Mouse (Mus musculus) stomach, embryonic 15.5 days (tissue): ENCODE results near the gene Brd2. TPM values are rescaled to one million over a fixed set of nuclear protein-coding genes. Genes with fewer than 3 reads are reported as not detected.

Source experiments
- ATAC-seq: fragments of 200-750 bp; cut with Nextera tagmentation; 2 replicates; pipeline ENCODE4 v1.8.0; 2017; ENCODE audit warnings: low read depth, moderate number of reproducible peaks, moderate TSS enrichment; ENCODE audit not compliant: insufficient read depth, low FRiP score
- H3K27ac ChIP-seq: fragments of 300-500 bp; sonication (generic); 2 replicates; pipeline ENCODE4 v1.5.1; 2015; ENCODE audit warnings: mild to moderate bottlenecking, inconsistent platforms
- H3K27me3 ChIP-seq: fragments of 300-500 bp; sonication (generic); replicated peaks from 2 replicates; pipeline ENCODE4 v1.6.1; 2015; ENCODE audit warnings: inconsistent platforms
- H3K36me3 ChIP-seq: fragments of 300-500 bp; sonication (generic); 2 replicates; pipeline ENCODE4 v1.6.1; 2015; ENCODE audit warnings: inconsistent platforms
- H3K4me1 ChIP-seq: fragments of 300-500 bp; sonication (generic); 2 replicates; pipeline ENCODE4 v1.6.1; 2015; ENCODE audit warnings: inconsistent platforms
- H3K4me2 ChIP-seq: fragments of 300-500 bp; sonication (generic); 2 replicates; pipeline ENCODE4 v1.6.1; 2015; ENCODE audit warnings: mild to moderate bottlenecking, inconsistent platforms
- H3K4me3 ChIP-seq: fragments of 300-500 bp; sonication (generic); replicated peaks from 2 replicates; pipeline ENCODE4 v1.5.1; 2015; ENCODE audit warnings: inconsistent platforms
- H3K9ac ChIP-seq: fragments of 300-500 bp; sonication (generic); 2 replicates; pipeline ENCODE4 v1.6.1; 2015; ENCODE audit warnings: inconsistent platforms
- H3K9me3 ChIP-seq: fragments of 300-500 bp; sonication (generic); 2 replicates; pipeline ENCODE4 v1.6.1; 2016; ENCODE audit warnings: inconsistent platforms
- WGBS: fragments of 180-500 bp; shearing (Covaris S2); methylation state at CpG from one replicate; pipeline ENCODE4 v1.1.7; 2015; 5-methylcytosine and 5-hydroxymethylcytosine counted together
- polyA plus RNA-seq: library from polyadenylated mRNA; unstranded; fragments of >200 nt; fragmentation: Nextera tagmentation; extraction: Ambion mirVana; gene quantifications from 2 replicates; pipeline ENCODE4 v1.2.1, GENCODE M21; 2015

Gene Brd2
- polyA plus RNA-seq, 1 experiment from 2014 or later, result 107 TPM

DNA sequence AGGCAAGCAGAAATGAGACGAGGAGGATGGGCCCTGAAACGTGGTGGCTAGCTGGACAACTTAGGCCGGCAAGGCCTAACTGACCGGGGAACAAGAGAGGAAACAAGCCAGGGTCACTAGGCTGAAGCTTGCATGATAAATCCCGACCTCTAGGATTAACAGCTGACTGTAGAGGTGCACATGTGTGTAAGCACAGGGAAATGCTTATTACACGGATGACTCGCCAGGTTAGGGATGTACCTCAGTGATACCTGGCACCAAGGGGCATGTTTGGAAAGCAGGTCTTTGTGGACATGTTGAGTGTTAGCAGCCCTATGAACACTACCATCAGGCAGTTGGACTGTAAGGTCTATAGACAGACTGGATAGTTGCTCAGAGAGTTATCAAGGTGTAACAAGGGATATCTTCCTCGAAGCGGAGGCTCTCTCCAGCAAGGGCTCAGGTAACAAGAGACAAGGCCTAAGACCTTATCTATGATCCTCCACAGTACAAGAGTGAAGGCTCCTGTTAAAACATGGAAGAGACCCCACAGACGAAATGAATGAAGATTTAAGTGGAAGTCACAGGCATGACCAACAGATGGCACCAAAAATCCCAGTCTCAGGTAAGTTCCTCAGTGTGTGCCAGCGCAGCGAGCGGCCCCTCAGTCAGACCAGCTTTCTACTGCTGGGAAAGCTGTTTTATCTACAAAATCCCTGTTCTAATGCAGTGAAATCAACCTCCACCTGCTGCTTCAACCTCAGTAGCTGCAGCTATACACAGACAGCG is 13.2 kb downstream of the Brd2 start:
- no peak overlapping the region for H3K4me3 ChIP-seq
- no peaks in the 10 kb centered on the region for H3K27me3 ChIP-seq
- no peaks in the 10 kb centered on the region for H3K9me3 ChIP-seq
- H3K27ac ChIP-seq, result no peak overlapping the region
- ATAC-seq, result no peak
- no peak overlapping the region for H3K9ac ChIP-seq
- WGBS, result 77% methylated on average over 14 of the region's 14 CpGs
- H3K4me1 ChIP-seq, result 0 out of 2 replicates have a peak, but pooled peaks cover 3% of the 10 kb centered on the region
- H3K36me3 ChIP-seq, result peaks cover 43% of the 10 kb centered on the region
- H3K4me2 ChIP-seq, result no peak overlapping the region

DNA sequence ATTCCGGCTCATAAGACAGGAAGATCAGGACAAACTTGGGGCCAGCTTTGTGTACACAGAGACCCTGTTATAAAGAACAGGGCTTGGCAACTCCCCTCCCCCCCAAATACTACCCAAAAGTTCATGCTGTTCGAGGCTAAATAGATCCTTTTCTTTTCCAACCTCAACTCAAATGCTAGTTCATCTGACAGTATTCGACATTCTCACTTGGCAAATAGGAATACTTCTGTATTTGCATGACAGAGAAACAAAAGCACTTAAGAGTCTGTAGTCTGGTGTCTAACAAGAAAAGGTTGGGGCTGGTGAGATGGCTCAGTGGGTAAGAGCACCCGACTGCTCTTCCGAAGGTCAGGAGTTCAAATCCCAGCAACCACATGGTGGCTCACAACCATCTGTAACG is 14.0 kb downstream of the Brd2 start:
- 80% methylated on average over 5 of the region's 6 CpGs for WGBS
- Histone ChIP-seq H3K4me2 (no peak overlapping the region), H3K9ac (no peak overlapping the region), H3K9me3 (no peaks in the 10 kb centered on the region), H3K36me3 (peaks cover 36% of the 10 kb centered on the region), H3K4me1 (0 out of 2 replicates have a peak, but pooled peaks cover 3% of the 10 kb centered on the region), H3K27ac (no peak overlapping the region), H3K4me3 (no peak overlapping the region), H3K27me3 (no peaks in the 10 kb centered on the region)
- ATAC-seq, result no peak

DNA sequence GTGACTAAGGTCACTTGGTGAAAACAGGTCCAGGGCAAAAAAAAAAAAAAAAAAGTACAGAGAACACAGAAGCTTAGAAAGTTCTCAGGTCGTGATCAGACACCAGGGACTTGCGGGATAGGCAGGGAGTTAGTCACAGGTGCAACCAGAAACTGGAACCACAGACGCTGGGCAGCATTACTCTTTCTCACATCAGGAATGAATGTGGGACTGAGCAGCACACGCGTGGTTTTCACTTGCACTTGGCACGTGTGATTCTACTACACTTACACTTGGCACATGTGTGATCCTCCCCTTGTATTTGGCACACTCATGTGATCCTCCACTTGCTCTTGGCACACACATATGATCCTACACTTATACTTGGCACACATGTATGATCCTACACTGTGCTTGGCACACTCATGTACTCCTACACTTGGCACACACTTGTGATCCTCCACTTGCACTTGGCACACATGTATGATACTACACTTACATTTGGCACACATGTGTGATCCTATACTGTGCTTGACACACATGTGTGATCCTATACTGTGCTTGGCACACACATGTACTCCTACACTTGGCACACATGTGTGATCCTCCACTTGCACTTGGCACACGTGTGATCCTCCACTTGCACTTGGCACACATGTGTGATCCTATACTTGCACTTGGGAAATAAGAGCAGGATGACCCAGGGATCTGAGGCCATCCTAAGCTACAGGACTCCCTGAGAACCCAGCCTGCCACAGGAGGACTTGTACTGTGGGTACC is 15.1 kb downstream of the Brd2 start:
- 83% methylated on average over 7 of the region's 7 CpGs for whole genome bisulfite sequencing
- H3K27ac ChIP-seq, result no peak overlapping the region
- H3K36me3 ChIP-seq, result peaks cover 24% of the 10 kb centered on the region
- ATAC-seq, result no peak
- H3K4me3 ChIP-seq, result no peak overlapping the region
- no peak overlapping the region for H3K9ac ChIP-seq
- no peaks in the 10 kb centered on the region for H3K27me3 ChIP-seq
- H3K4me1 ChIP-seq, result 0 out of 2 replicates have a peak, but pooled peaks cover 3% of the 10 kb centered on the region
- H3K9me3 ChIP-seq, result no peaks in the 10 kb centered on the region
- no peak overlapping the region for H3K4me2 ChIP-seq

DNA sequence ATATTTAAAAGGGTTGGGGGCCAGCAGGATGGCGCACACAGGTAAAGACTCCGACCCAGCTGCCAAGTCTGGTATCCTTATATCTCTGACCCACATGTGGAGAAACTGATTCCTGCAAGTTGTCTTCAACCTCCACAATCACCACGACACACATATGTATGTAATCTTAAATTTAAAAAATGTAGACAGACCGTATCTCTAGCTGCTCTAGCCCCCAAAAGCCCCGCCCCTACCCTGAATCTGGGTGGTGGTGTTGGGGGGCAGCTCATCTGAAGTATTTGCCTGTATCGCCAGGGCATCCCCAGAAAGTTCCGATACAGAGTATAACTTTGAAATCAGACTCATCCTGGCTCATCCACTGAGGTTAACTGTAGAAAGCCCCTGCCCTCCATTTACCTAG is 15.9 kb downstream of the Brd2 start:
- 0 out of 2 replicates have a peak, but pooled peaks cover 3% of the 10 kb centered on the region for H3K4me1 ChIP-seq
- ATAC-seq, result no peak
- no peak overlapping the region for H3K9ac ChIP-seq
- H3K27ac ChIP-seq, result no peak overlapping the region
- no peak overlapping the region for H3K4me3 ChIP-seq
- H3K36me3 ChIP-seq, result peaks cover 16% of the 10 kb centered on the region
- WGBS, result 83% methylated on average over 7 of the region's 7 CpGs
- no peaks in the 10 kb centered on the region for H3K27me3 ChIP-seq
- H3K4me2 ChIP-seq, result no peak overlapping the region
- no peaks in the 10 kb centered on the region for H3K9me3 ChIP-seq

DNA sequence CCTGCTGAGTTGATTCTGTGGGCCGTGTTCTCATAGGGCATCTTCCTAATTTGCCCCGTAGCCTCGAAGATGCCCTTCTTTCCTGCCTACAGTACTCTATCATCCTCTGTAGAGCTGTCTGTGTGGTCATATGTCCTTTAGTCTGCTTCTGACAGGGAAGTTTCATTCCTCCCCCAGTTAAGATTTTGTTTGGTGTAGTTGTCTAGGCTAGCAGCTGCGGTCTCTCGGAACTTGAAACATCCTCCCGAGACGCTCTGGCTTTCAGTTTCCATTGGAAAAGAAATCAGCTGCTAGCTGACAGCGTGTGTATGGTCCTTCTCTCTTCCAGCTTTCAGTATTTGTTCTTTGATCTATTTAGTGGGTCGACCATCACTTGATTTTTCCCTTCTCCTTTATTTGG is 17.6 kb downstream of the Brd2 start:
- H3K27me3 ChIP-seq, result no peaks in the 10 kb centered on the region
- H3K4me2 ChIP-seq, result no peak overlapping the region
- no peak overlapping the region for H3K4me3 ChIP-seq
- H3K9ac ChIP-seq, result no peak overlapping the region
- 64% methylated on average over 9 of the region's 9 CpGs for WGBS
- H3K36me3 ChIP-seq, result peaks cover 3% of the 10 kb centered on the region; the same call in 1 of the 2 replicates
- H3K9me3 ChIP-seq, result no peaks in the 10 kb centered on the region
- ATAC-seq, result no peak
- no peak overlapping the region for H3K27ac ChIP-seq
- no peaks in the 10 kb centered on the region for H3K4me1 ChIP-seq

DNA sequence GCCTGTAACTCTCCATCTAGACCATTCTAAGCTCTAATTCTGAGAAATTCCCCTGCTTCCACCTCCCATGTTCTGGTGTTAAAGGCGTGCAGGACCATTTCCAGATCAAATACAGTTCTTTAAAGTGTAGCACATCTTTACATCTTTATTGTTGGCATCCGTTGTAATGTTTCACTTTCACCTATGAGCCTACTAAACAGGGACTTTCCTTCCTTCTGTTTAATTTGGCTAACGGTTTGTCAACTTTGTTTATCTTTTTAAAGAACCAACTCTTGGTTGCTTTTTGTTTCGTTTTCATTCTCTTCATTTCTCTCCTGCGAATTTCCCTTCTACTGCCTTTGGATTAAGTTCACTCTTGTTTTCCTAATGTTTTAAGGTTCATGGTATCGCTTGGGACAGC is 19.6 kb downstream of the Brd2 start:
- Histone ChIP-seq H3K36me3 (no peaks in the 10 kb centered on the region), H3K9ac (no peak overlapping the region), H3K4me2 (no peak overlapping the region), H3K9me3 (no peaks in the 10 kb centered on the region), H3K27me3 (no peaks in the 10 kb centered on the region), H3K4me1 (no peaks in the 10 kb centered on the region), H3K4me3 (no peak overlapping the region), H3K27ac (no peak overlapping the region)
- no peak for ATAC-seq
- 62% methylated on average over 6 of the region's 6 CpGs for WGBS

DNA sequence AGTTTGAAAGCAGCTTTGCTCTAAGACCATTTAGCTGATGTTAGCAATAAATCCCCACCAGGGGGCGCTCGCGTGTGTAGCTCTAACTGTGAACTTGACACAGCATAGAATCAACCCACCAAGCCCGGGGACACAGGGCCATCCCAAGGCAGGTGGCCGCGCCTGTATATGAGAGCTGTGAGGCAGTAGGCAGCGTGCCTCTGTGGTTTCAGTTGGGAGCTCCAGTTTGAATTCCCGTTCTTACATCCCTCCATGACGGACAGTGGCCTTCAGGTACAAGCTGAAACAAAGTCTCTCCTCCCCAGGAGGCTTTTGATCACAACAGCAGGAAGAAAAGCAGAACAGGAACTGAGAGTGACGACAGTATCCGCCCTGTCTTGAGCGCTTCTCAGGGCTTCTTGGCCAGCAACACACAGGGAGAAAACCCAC is 20.8 kb downstream of the Brd2 start:
- H3K36me3 ChIP-seq, result no peaks in the 10 kb centered on the region
- H3K27me3 ChIP-seq, result no peaks in the 10 kb centered on the region
- ATAC-seq, result peak; percentile 80; the same call in 1 of the 2 replicates
- H3K4me3 ChIP-seq, result no peak overlapping the region
- H3K4me1 ChIP-seq, result no peaks in the 10 kb centered on the region
- no peak overlapping the region for H3K27ac ChIP-seq
- 6% methylated on average over 12 of the region's 12 CpGs for WGBS
- no peak overlapping the region for H3K9ac ChIP-seq
- H3K9me3 ChIP-seq, result no peaks in the 10 kb centered on the region
- peak overlapping the region; percentile 31; the same call in 1 of the 2 replicates for H3K4me2 ChIP-seq

DNA sequence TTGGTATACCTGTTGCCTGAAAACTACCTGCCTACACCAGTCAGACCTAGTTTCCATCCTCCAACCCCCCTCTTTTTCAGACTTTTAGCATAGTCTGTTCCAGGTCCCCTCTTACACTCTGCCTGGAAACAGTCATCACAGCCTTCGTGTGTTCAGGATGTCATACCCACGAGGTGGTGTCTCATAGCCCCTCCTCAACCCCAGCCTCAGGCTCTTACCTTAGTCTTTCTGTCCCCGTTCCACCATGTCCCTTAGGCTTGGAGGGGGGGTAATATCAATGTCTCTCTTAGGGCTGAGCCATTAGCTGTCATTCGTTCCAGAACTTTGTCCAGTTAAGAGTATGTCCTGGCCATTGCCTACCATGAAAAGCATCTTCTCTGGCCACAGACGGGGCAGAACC is 21.2 kb downstream of the Brd2 start:
- 0 out of 2 replicates have a peak, but pooled peaks have one; percentile 25 for ATAC-seq
- H3K9me3 ChIP-seq, result no peaks in the 10 kb centered on the region
- no peak overlapping the region for H3K4me3 ChIP-seq
- no peak overlapping the region for H3K9ac ChIP-seq
- no peaks in the 10 kb centered on the region for H3K27me3 ChIP-seq
- no peak overlapping the region for H3K27ac ChIP-seq
- H3K4me1 ChIP-seq, result no peaks in the 10 kb centered on the region
- H3K36me3 ChIP-seq, result no peaks in the 10 kb centered on the region
- H3K4me2 ChIP-seq, result no peak overlapping the region
- WGBS, result 26% methylated on average over 5 of the region's 5 CpGs

DNA sequence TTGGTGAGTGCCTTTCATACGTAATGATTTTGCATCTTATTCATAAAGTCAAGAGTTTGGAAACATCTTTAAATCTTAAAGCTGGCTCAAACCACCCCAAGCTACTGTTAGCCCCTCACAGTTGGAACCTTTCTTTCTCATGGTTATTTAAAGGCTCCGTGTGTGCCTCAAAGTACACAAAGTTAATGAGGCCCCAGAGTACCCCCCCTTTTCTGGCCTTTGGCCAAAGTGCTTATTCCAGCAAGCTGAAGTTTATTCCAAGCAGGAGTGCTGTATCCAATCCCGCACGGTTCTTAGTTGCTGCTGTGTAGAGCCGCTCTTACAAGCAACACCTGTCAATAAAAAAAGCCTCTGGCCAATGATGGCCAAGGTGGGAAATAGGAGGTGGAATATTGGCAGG is 22.9 kb downstream of the Brd2 start:
- Histone ChIP-seq H3K36me3 (no peaks in the 10 kb centered on the region), H3K9me3 (no peaks in the 10 kb centered on the region), H3K27ac (no peak overlapping the region), H3K9ac (no peak overlapping the region), H3K4me1 (no peaks in the 10 kb centered on the region), H3K27me3 (no peaks in the 10 kb centered on the region), H3K4me3 (no peak overlapping the region), H3K4me2 (no peak overlapping the region)
- no peak for ATAC-seq
- 48% methylated on average over 5 of the region's 5 CpGs for WGBS

DNA sequence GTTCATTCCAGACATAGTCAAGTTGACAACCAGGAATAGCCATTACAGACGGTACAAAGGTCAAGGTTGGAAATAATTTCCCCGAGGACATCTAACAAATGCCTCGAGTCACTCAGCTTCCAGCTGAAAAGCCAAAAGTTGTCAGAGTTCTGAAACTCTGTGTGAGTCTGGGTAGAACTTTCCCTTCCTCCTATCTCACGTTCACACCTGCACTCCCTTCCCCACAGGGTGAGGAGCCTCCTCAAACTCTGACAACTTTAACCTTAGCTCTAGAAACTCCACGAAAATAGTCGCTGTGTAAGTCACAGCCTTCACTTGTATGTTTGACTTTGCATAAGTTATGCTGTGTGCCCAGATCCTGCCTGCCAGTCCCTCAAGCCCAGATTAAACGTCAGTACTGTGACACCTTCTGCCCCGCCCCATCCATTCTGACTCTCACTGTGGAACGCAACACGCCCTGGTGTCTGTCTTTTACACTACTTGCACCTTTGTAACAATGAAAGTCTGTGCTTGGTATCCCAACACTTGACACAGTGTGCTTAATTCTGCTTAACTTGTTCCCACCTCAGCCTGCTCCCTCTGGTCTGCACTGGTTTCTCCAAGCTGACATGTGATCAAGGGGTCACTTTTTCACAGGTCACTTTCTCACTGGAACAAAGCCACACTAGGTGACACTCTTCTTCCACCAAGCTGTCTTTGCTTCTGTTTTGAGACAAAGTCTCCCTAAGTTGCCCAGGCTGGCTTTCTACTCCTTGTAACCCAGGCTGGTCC is 23.5 kb downstream of the Brd2 start:
- WGBS, result 28% methylated on average over 10 of the region's 10 CpGs
- no peaks in the 10 kb centered on the region for H3K4me1 ChIP-seq
- no peaks in the 10 kb centered on the region for H3K27me3 ChIP-seq
- no peaks in the 10 kb centered on the region for H3K9me3 ChIP-seq
- H3K27ac ChIP-seq, result no peak overlapping the region
- no peak overlapping the region for H3K4me3 ChIP-seq
- H3K9ac ChIP-seq, result no peak overlapping the region
- no peak overlapping the region for H3K4me2 ChIP-seq
- H3K36me3 ChIP-seq, result no peaks in the 10 kb centered on the region
- ATAC-seq, result no peak

DNA sequence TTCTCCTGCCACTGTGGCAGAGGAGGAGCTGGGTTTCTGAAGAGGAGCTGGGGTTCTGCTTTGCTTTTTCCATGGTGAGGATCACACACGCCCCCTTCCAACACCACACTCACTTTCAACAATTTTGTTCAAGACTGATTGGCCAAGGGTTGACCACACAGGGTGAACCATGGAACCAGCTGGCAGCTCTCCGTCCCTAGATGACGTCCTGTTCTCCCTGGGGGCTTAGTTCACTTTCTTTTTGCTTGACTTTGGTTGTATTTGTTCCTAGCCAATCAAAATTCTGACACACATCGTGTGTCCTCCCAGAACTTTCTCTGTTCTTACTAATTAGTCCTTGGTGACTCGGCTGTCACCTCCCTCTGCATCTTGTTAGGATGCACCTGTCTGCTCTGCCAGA is 25.2 kb downstream of the Brd2 start:
- H3K4me3 ChIP-seq, result no peak overlapping the region
- no peaks in the 10 kb centered on the region for H3K36me3 ChIP-seq
- H3K4me2 ChIP-seq, result no peak overlapping the region
- ATAC-seq, result no peak
- H3K9me3 ChIP-seq, result no peaks in the 10 kb centered on the region
- WGBS, result 52% methylated on average over 5 of the region's 5 CpGs
- H3K4me1 ChIP-seq, result no peaks in the 10 kb centered on the region
- H3K27me3 ChIP-seq, result no peaks in the 10 kb centered on the region
- H3K9ac ChIP-seq, result no peak overlapping the region
- no peak overlapping the region for H3K27ac ChIP-seq
